Mouse (Mus musculus): ENCODE results near the gene Pgm5. TPM values are rescaled to one million over a fixed set of nuclear protein-coding genes. Genes with fewer than 3 reads are reported as not detected.
A peak's percentile ranks its signal among the peaks of the same experiment; 100 is the strongest.
"Not testable (repeated sequence)": the region's sequence is repeated elsewhere in the genome, so short reads cannot be mapped to it uniquely, and the experiment has no call there.

Gene Pgm5
- total RNA-seq, 1 experiment: 3.0 TPM

- Histone ChIP-seq H3K4me1 (ENCODE audit: control insufficient read depth in 2 of 2, insufficient read depth in 2 of 2, low read length in 2 of 2, poor library complexity in 1 of 2) (peaks cover 0 to 7% of the 10 kb centered on the region in 2 experiments; a peak in 1 of 4 replicates), H3K9ac (ENCODE audit: insufficient read depth, low read depth, low read length, poor library complexity, severe bottlenecking) (no peak overlapping the region), H3K27ac (ENCODE audit: insufficient read depth, low read depth, low read length, poor library complexity, severe bottlenecking) (no peak overlapping the region), H3K36me3 (ENCODE audit: control insufficient read depth, insufficient read depth, low read length, poor library complexity, severe bottlenecking) (no peaks in the 10 kb centered on the region), H3K4me3 (ENCODE audit: insufficient read depth in 1 of 2, low read depth in 1 of 2, low read length in 2 of 2, poor library complexity in 1 of 2, severe bottlenecking in 1 of 2) (no peak overlapping the region), H3K9me3 (ENCODE audit: control insufficient read depth, insufficient read depth, low read depth, low read length) (no peaks in the 10 kb centered on the region)
- TF ChIP-seq MAFK (IDR thresholded peaks at IDR 0.05; ENCODE audit: insufficient read depth, low read depth, low read length): no peak
- TF ChIP-seq ZC3H11A (IDR thresholded peaks at IDR 0.05; ENCODE audit: borderline replicate concordance, low read depth, low read length): no peak
- no peak for TF ChIP-seq HCFC1 (IDR thresholded peaks at IDR 0.05; ENCODE audit: borderline replicate concordance, insufficient read depth, low read length)
- no peak for TF ChIP-seq CHD2 (IDR thresholded peaks at IDR 0.05; ENCODE audit: low read depth, low read length)
- in situ Hi-C loops (cut with MboI; ENCODE audit: low sequenced_read_pairs in 2 of 2, unreplicated experiment in 2 of 2): loop anchor here (5.0 kb wide), 1 partner anchor 711 kb away; no protein-coding TSS in a partner anchor
- no peak for DNase-seq (ENCODE audit: low read depth, low spot score)
Measured at GRCm38 (mm10) chr19:24896536-24896935, 34.9 kb upstream of the Pgm5 start.

GRCm38 (mm10) chr19:24886888-24887287 lies 25.2 kb upstream of the Pgm5 start:
- TF ChIP-seq CHD2 (IDR thresholded peaks at IDR 0.05; ENCODE audit: low read depth, low read length): no peak
- no peak for TF ChIP-seq HCFC1 (IDR thresholded peaks at IDR 0.05; ENCODE audit: borderline replicate concordance, insufficient read depth, low read length)
- no peak for TF ChIP-seq ZNF384 (IDR thresholded peaks at IDR 0.05; ENCODE audit: low read depth, low read length)
- no peak for TF ChIP-seq MAFK (IDR thresholded peaks at IDR 0.05; ENCODE audit: insufficient read depth, low read depth, low read length)
- no peak for TF ChIP-seq ZC3H11A (IDR thresholded peaks at IDR 0.05; ENCODE audit: borderline replicate concordance, low read depth, low read length)
- Histone ChIP-seq H3K9me3 (ENCODE audit: control insufficient read depth, insufficient read depth, low read depth, low read length) (no peaks in the 10 kb centered on the region), H3K4me1 (ENCODE audit: control insufficient read depth in 2 of 2, insufficient read depth in 2 of 2, low read length in 2 of 2, poor library complexity in 1 of 2) (peaks cover 0 to 2% of the 10 kb centered on the region in 2 experiments; a peak in 1 of 4 replicates), H3K27ac (ENCODE audit: insufficient read depth, low read depth, low read length, poor library complexity, severe bottlenecking) (no peak overlapping the region), H3K9ac (ENCODE audit: insufficient read depth, low read depth, low read length, poor library complexity, severe bottlenecking) (no peak overlapping the region), H3K36me3 (ENCODE audit: control insufficient read depth, insufficient read depth, low read length, poor library complexity, severe bottlenecking) (no peaks in the 10 kb centered on the region), H3K4me3 (ENCODE audit: insufficient read depth in 1 of 2, low read depth in 1 of 2, low read length in 2 of 2, poor library complexity in 1 of 2, severe bottlenecking in 1 of 2) (no peak overlapping the region)
- in situ Hi-C loops (cut with MboI; ENCODE audit: low sequenced_read_pairs in 2 of 2, unreplicated experiment in 2 of 2): loop anchor here in 1 of 2 experiments (10.0 kb wide), 1 partner anchor 582 kb away; no protein-coding TSS in a partner anchor
- no peak for DNase-seq (ENCODE audit: low read depth, low spot score)

DNA sequence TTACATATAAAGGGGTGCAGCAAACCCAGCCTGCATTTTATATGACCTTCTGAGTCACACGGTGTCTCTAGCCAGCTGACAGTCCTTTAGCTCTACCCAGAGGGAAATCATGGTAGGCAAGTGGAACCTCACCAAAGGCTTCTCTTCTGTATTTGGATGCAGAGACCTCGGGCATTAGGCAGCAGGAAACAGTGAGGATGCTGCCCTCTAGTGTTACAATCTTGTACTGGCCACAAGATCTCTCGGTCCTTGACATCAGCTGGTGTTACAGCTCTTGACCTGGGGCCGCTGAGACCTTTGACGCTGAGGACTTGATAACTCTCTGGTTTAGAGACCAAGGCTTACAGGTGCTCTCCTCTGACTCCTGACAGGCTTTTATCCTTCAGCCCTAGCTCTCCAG lies 23.8 kb upstream of the Pgm5 start:
- Histone ChIP-seq H3K9me3 (ENCODE audit: control insufficient read depth, insufficient read depth, low read depth, low read length) (no peaks in the 10 kb centered on the region), H3K9ac (ENCODE audit: insufficient read depth, low read depth, low read length, poor library complexity, severe bottlenecking) (no peak overlapping the region), H3K4me1 (ENCODE audit: control insufficient read depth in 2 of 2, insufficient read depth in 2 of 2, low read length in 2 of 2, poor library complexity in 1 of 2) (peaks cover 0 to 2% of the 10 kb centered on the region in 2 experiments; a peak in 1 of 4 replicates), H3K36me3 (ENCODE audit: control insufficient read depth, insufficient read depth, low read length, poor library complexity, severe bottlenecking) (no peaks in the 10 kb centered on the region), H3K4me3 (ENCODE audit: insufficient read depth in 1 of 2, low read depth in 1 of 2, low read length in 2 of 2, poor library complexity in 1 of 2, severe bottlenecking in 1 of 2) (no peak overlapping the region), H3K27ac (ENCODE audit: insufficient read depth, low read depth, low read length, poor library complexity, severe bottlenecking) (no peak overlapping the region)
- in situ Hi-C loops (cut with MboI; ENCODE audit: low sequenced_read_pairs in 2 of 2, unreplicated experiment in 2 of 2): loop anchor here in 1 of 2 experiments (10.0 kb wide), 1 partner anchor 581 kb away; no protein-coding TSS in a partner anchor
- DNase-seq (ENCODE audit: low read depth, low spot score): no peak
- TF ChIP-seq ZC3H11A (IDR thresholded peaks at IDR 0.05; ENCODE audit: borderline replicate concordance, low read depth, low read length) (peak; percentile 61; the same call in 1 of the 2 replicates), HCFC1 (IDR thresholded peaks at IDR 0.05; ENCODE audit: borderline replicate concordance, insufficient read depth, low read length) (no peak)

GRCm38 (mm10) chr19:24881237-24881636 lies 19.6 kb upstream of the Pgm5 start:
- in situ Hi-C loops (cut with MboI; ENCODE audit: low sequenced_read_pairs in 2 of 2, unreplicated experiment in 2 of 2): loop anchor here in 1 of 2 experiments (10.0 kb wide), 1 partner anchor 576 kb away; no protein-coding TSS in a partner anchor

GRCm38 (mm10) chr19:24875129-24875870 lies 13.6 kb upstream of the Pgm5 start, which contains the start of gene Gm10053:
Gene Gm10053, plus strand, starts transcription at chr19:24875686.
- not testable (repeated sequence) for H3K4me3 ChIP-seq (ENCODE audit: insufficient read depth in 1 of 2, low read depth in 1 of 2, low read length in 2 of 2, poor library complexity in 1 of 2, severe bottlenecking in 1 of 2); H3K9me3 ChIP-seq (ENCODE audit: control insufficient read depth, insufficient read depth, low read depth, low read length); H3K9ac ChIP-seq (ENCODE audit: insufficient read depth, low read depth, low read length, poor library complexity, severe bottlenecking); H3K27ac ChIP-seq (ENCODE audit: insufficient read depth, low read depth, low read length, poor library complexity, severe bottlenecking); H3K4me1 ChIP-seq (ENCODE audit: control insufficient read depth in 2 of 2, insufficient read depth in 2 of 2, low read length in 2 of 2, poor library complexity in 1 of 2); DNase-seq (ENCODE audit: low read depth, low spot score); H3K36me3 ChIP-seq (ENCODE audit: control insufficient read depth, insufficient read depth, low read length, poor library complexity, severe bottlenecking)
- in situ Hi-C loops (cut with MboI; ENCODE audit: low sequenced_read_pairs in 2 of 2, unreplicated experiment in 2 of 2): loop anchor here in 1 of 2 experiments (10.0 kb wide), 2 partner anchors 170 to 250 kb away; no protein-coding TSS in a partner anchor

More at GRCm38 (mm10) chr19:24881237-24881636, 19.6 kb upstream of the Pgm5 start:
- no peaks in the 10 kb centered on the region for H3K4me1 ChIP-seq (ENCODE audit: control insufficient read depth in 2 of 2, insufficient read depth in 2 of 2, low read length in 2 of 2, poor library complexity in 1 of 2)
- no peak for DNase-seq (ENCODE audit: low read depth, low spot score)
- H3K9me3 ChIP-seq (ENCODE audit: control insufficient read depth, insufficient read depth, low read depth, low read length): no peaks in the 10 kb centered on the region
- H3K4me3 ChIP-seq (ENCODE audit: insufficient read depth in 1 of 2, low read depth in 1 of 2, low read length in 2 of 2, poor library complexity in 1 of 2, severe bottlenecking in 1 of 2): no peak overlapping the region
- no peaks in the 10 kb centered on the region for H3K36me3 ChIP-seq (ENCODE audit: control insufficient read depth, insufficient read depth, low read length, poor library complexity, severe bottlenecking)
- TF ChIP-seq CHD2 (IDR thresholded peaks at IDR 0.05; ENCODE audit: low read depth, low read length) (no peak), MAFK (IDR thresholded peaks at IDR 0.05; ENCODE audit: insufficient read depth, low read depth, low read length) (no peak), HCFC1 (IDR thresholded peaks at IDR 0.05; ENCODE audit: borderline replicate concordance, insufficient read depth, low read length) (no peak), ZNF384 (IDR thresholded peaks at IDR 0.05; ENCODE audit: low read depth, low read length) (no peak), ZC3H11A (IDR thresholded peaks at IDR 0.05; ENCODE audit: borderline replicate concordance, low read depth, low read length) (no peak)
- H3K9ac ChIP-seq (ENCODE audit: insufficient read depth, low read depth, low read length, poor library complexity, severe bottlenecking): no peak overlapping the region
- H3K27ac ChIP-seq (ENCODE audit: insufficient read depth, low read depth, low read length, poor library complexity, severe bottlenecking): no peak overlapping the region

All from ES-E14 (cell line).